Mouse (Mus musculus) megakaryocyte, embryonic 14.5 days (primary cell): ENCODE data around the gene Dtx3. TPM values are rescaled to one million over a fixed set of nuclear protein-coding genes. Genes with fewer than 3 reads are reported as not detected.
"Not testable (repeated sequence)": the region's sequence is repeated elsewhere in the genome, so short reads cannot be mapped to it uniquely, and the experiment has no call there.

Source experiments
- H3K27me3 ChIP-seq: replicated peaks from 2 replicates; pipeline ENCODE3; 2012; ENCODE audit warnings: inconsistent platforms
- H3K36me3 ChIP-seq: replicated peaks from 2 replicates; pipeline ENCODE3; 2012; ENCODE audit warnings: low read length, inconsistent platforms, mixed read lengths
- H3K4me1 ChIP-seq: 2 replicates; pipeline ENCODE4 v1.6.1; 2012; ENCODE audit warnings: inconsistent platforms
- H3K4me3 ChIP-seq: replicated peaks from 2 replicates; pipeline ENCODE3; 2012; ENCODE audit warnings: moderate library complexity, mild to moderate bottlenecking, inconsistent platforms
- H3K9me3 ChIP-seq: 2 replicates; pipeline ENCODE4 v1.6.1; 2012; ENCODE audit warnings: inconsistent platforms
- FLI1 ChIP-seq: IDR thresholded peaks from 2 replicates; pipeline ENCODE4 v1.6.1; 2012; ENCODE audit warnings: low read length, inconsistent platforms, mixed read lengths
- GATA1 ChIP-seq: IDR thresholded peaks from 3 replicates; pipeline ENCODE4 v1.6.1; 2012; ENCODE audit warnings: mixed read lengths, low read length, inconsistent platforms, borderline replicate concordance
- polyA plus RNA-seq: library from polyadenylated mRNA; stranded (reverse); fragments of >175 nt; gene quantifications from 2 replicates; pipeline ENCODE4 v1.2.3, GENCODE M21; 2012; ENCODE audit warnings: low replicate concordance; ENCODE audit not compliant: insufficient read depth

The Dtx3 gene
- polyA plus RNA-seq, 1 experiment: 51.0 TPM

DNA sequence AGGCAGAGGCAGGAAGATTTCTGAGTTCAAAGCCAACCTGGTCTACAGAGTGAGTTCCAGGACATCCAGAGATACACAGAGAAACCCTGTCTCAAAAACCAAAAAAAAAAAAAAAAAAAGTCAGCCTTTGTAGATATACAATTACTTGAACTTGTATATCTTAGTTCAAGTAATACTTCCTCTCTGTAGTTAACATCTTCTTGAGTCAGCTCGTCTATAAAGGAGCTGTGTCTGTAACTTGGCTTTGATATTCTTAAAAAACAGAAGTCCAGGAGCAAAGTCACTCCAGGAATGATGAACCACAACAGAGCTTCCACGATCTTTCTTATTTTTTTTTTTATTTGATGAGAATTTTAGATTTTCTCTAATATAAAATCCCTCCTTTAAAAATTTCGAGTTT, 34.8 kb downstream of the Dtx3 start:
- Histone ChIP-seq H3K4me1 (peaks cover 25% of the 10 kb centered on the region), H3K27me3 (peaks cover 4% of the 10 kb centered on the region), H3K9me3 (no peaks in the 10 kb centered on the region), H3K4me3 (no peak overlapping the region), H3K36me3 (no peaks in the 10 kb centered on the region)
- TF ChIP-seq FLI1 (no peak), GATA1 (no peak)

DNA sequence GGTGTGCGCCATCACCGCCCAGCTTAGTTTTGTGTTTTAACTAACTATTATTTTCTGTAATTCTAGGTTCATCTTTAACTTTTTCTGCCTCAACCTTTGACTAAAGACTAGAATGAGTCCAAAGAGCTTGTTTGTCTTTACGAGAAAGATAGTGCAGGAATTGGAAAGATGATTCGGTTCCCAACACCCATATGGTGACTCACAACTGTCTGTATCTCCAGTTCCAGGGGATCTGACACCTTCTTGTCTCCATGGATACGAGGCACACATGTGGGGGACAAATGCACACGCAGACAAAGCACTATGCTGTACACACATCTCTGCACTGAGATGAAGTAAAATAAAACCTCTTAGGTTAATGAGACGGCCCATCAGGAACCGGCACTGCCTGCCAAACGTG, 35.4 kb downstream of the Dtx3 start:
- no peaks in the 10 kb centered on the region for H3K36me3 ChIP-seq
- no peaks in the 10 kb centered on the region for H3K9me3 ChIP-seq
- H3K27me3 ChIP-seq: no peaks in the 10 kb centered on the region
- TF ChIP-seq GATA1: no peak
- no peak for TF ChIP-seq FLI1
- no peak overlapping the region for H3K4me3 ChIP-seq
- H3K4me1 ChIP-seq: peaks cover 20% of the 10 kb centered on the region

DNA sequence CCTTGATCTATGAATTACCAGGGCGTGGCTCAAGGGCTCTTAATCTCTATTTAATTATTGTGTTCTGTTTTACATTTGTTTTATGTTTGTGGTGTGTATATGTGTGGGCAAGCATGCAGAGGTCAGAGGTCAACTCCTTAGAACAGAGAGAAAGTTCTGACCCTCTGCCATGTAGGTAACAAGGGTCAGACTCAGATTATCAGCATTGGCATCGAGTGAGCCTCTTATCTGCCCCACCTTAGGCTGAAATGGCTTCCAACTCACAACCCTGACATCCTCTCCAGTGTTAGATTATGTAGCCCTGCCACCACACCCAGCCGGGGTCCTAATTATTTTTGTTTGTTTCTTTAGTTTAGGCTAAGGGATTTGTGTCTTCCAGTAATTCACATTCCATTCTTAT, 37.1 kb downstream of the Dtx3 start:
- Histone ChIP-seq H3K9me3 (no peaks in the 10 kb centered on the region), H3K36me3 (no peaks in the 10 kb centered on the region), H3K27me3 (peaks cover 2% of the 10 kb centered on the region), H3K4me3 (no peak overlapping the region), H3K4me1 (peaks cover 10% of the 10 kb centered on the region)
- TF ChIP-seq GATA1: no peak
- no peak for TF ChIP-seq FLI1

DNA sequence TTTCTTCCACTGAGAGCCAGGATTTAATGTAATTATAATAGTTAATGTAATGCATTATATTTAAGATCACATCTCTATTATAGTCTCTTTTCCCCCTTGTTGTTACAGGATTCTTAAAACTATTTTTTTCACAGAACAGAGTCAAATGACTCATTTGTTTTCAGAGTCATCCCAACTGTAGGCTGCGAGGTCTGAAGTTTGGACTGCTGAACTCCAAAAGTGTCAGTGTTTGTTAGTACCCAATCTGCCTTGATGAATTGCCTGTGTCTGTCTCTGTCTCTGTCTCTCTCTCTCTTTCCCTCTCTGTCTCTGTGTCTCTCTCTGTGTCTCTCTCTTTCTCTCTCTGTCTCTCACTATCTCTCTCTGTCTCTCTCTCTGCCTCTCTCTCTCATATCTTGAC, 39.0 kb downstream of the Dtx3 start:
- TF ChIP-seq GATA1 (no peak), FLI1 (no peak)
- Histone ChIP-seq H3K36me3 (no peaks in the 10 kb centered on the region), H3K4me3 (no peak overlapping the region), H3K9me3 (0 out of 2 replicates have a peak, but pooled peaks cover 4% of the 10 kb centered on the region), H3K4me1 (no peaks in the 10 kb centered on the region), H3K27me3 (peaks cover 2% of the 10 kb centered on the region)

DNA sequence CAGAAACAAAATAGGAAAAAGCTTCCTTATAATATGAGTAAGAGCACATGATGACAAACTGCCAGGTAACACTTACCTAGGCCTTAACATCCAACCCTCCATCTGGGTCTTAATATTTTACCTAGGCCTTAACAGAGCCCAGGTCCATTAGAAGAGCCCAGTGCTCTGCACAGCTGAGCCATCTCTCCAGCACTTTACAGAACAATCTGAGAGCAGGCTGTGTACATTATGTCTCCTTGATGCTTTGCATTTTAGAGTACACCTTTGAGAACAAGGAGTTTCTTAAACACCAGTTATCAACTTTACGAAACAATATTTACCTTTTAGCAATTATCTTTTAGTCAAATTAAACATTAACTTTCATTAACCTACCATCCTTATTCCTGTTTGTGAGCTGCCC, 39.4 kb downstream of the Dtx3 start:
- H3K4me1 ChIP-seq: peaks cover 3% of the 10 kb centered on the region
- peaks cover 2% of the 10 kb centered on the region for H3K27me3 ChIP-seq
- TF ChIP-seq GATA1 (no peak), FLI1 (no peak)
- H3K9me3 ChIP-seq: 0 out of 2 replicates have a peak, but pooled peaks cover 4% of the 10 kb centered on the region
- H3K36me3 ChIP-seq: no peaks in the 10 kb centered on the region
- H3K4me3 ChIP-seq: no peak overlapping the region

DNA sequence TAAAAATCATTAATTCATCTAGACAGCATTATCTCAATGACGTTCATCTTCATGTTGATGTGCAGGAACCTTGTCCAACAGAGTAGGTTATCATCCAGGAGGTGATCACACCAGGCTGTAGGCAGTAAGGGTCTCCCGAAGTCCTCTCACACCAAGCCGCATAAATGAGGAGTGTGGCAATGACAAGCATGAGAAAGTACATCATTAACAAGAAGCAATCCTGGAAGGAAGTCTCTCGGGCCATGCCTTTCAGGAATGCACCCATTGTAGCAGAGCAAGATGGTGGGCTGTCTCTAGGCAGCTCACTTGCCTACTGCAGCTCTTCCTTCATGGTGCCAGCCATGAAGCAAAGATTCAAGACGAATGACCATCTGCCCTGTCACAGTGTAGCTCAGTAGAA, 40.9 kb downstream of the Dtx3 start:
- TF ChIP-seq FLI1 (no peak), GATA1 (no peak)
- peaks cover 2% of the 10 kb centered on the region for H3K27me3 ChIP-seq
- no peak overlapping the region for H3K4me3 ChIP-seq
- H3K4me1 ChIP-seq: peaks cover 18% of the 10 kb centered on the region
- 0 out of 2 replicates have a peak, but pooled peaks cover 4% of the 10 kb centered on the region for H3K9me3 ChIP-seq
- H3K36me3 ChIP-seq: no peaks in the 10 kb centered on the region

GRCm38 (mm10) chr10:127154241-127154640, 41.3 kb downstream of the Dtx3 start:
- Histone ChIP-seq H3K27me3 (peaks cover 2% of the 10 kb centered on the region), H3K4me3 (no peak overlapping the region), H3K9me3 (0 out of 2 replicates have a peak, but pooled peaks cover 4% of the 10 kb centered on the region), H3K4me1 (peaks cover 19% of the 10 kb centered on the region), H3K36me3 (no peaks in the 10 kb centered on the region)
- TF ChIP-seq FLI1 (no peak), GATA1 (no peak)

DNA sequence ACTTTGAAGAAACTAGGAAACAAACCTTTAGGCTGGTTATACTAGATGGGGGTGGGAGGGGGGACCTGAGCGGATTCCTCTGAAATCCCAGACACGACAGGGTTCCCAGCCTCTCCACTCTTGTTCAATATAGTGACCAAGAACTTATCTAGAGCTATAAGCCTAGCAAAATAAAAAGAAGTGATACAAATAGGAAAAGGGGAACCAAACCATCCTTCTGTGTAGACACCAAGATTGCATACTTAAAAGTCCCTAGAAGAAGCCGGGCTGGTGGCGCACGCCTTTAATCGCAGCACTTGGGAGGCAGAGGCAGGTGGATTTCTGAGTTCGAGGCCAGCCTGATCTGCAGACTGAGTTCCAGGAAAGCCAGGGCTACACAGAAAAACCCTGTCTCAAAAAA, 42.2 kb downstream of the Dtx3 start:
- Histone ChIP-seq H3K36me3 (no peaks in the 10 kb centered on the region), H3K4me3 (no peak overlapping the region), H3K9me3 (0 out of 2 replicates have a peak, but pooled peaks cover 4% of the 10 kb centered on the region), H3K4me1 (peaks cover 19% of the 10 kb centered on the region), H3K27me3 (peaks cover 2% of the 10 kb centered on the region)
- TF ChIP-seq GATA1 (no peak), FLI1 (no peak)

DNA sequence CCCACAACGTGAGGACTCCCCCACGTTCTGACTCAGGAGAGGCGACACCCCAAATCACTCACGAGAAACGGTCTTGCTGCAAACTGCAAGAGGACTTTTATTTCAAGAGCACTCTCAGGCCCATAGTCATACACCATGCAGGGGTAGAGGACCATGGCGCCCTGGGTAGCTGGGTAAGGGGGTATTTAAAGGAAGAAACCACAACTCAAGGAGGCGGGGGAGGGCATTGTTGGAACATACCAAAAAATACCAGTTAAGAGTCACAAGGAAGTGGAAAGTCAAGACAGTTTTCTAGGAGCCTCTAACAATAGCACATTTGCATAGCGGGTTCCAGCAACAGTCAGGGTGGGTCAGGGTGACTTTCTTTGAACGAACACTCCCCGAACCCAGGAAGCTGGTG, 43.0 kb downstream of the Dtx3 start:
- H3K4me1 ChIP-seq: peaks cover 19% of the 10 kb centered on the region
- not testable (repeated sequence) for H3K27me3 ChIP-seq

DNA sequence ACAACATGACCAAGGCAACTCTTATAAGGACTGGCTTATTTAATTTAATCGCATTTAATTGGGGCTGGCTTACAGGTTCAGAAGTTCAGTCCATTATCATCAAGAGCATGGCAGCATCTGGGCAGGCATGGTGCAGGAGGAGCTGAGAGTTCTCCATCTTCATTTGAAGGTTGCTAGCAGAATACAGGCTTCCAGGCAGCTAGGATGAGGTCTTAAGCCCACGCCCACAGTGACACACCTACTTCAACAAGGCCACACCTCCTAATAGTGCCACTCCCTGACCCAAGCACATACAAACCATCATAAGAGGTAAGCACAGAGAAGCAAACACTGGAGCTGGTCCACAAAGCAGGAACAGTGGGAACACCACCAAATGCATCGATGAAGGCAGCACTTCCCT, 44.3 kb downstream of the Dtx3 start:
- not testable (repeated sequence) for H3K9me3 ChIP-seq, H3K4me3 ChIP-seq, H3K27me3 ChIP-seq, H3K36me3 ChIP-seq
- peaks cover 22% of the 10 kb centered on the region for H3K4me1 ChIP-seq

More for the DNA sequence above, 43.0 kb downstream of the Dtx3 start:
- H3K36me3 ChIP-seq, H3K4me3 ChIP-seq, H3K9me3 ChIP-seq: not testable (repeated sequence)

- 0 out of 2 replicates have a peak, but pooled peaks cover 4% of the 10 kb centered on the region for H3K9me3 ChIP-seq
- H3K4me3 ChIP-seq: peak overlapping the region; percentile 68
- no peaks in the 10 kb centered on the region for H3K36me3 ChIP-seq
- peaks cover 22% of the 10 kb centered on the region for H3K4me1 ChIP-seq
- peaks cover 4% of the 10 kb centered on the region for H3K27me3 ChIP-seq
- TF ChIP-seq GATA1 (no peak), FLI1 (no peak)
These were observed 45.1 kb downstream of the Dtx3 start for GRCm38 (mm10) chr10:127150471-127150872.
